Mouse (Mus musculus): ENCODE measurements at regions not wholly inside any gene's neighbourhood (a gene's known extent, or its start where the extent isn't known, plus 50 kb on each side); places are given as distances from the start of the nearest gene placed in this dataset.
"Not testable (repeated sequence)": the region's sequence is repeated elsewhere in the genome, so short reads cannot be mapped to it uniquely, and the experiment has no call there.

GRCm38 (mm10) chr7:82098136-82098535 lies 75.5 kb upstream of the Sh3gl3 start:
- no peaks in the 10 kb centered on the region for H3K4me1 ChIP-seq
- no peaks in the 10 kb centered on the region for H3K9me3 ChIP-seq (replicated peaks)
- no peak overlapping the region for H3K4me3 ChIP-seq (replicated peaks)
- H3K36me3 ChIP-seq, result no peaks in the 10 kb centered on the region
- H3K27me3 ChIP-seq, result no peaks in the 10 kb centered on the region
- H3K27ac ChIP-seq (replicated peaks), result no peak overlapping the region
- 66% methylated on average over 6 of the region's 6 CpGs for WGBS
- no peak overlapping the region for H3K4me2 ChIP-seq (replicated peaks)
- no peak for ATAC-seq (ENCODE audit: insufficient number of reproducible peaks, low FRiP score, low TSS enrichment, low read depth)
- H3K9ac ChIP-seq, result no peak overlapping the region

GRCm38 (mm10) chr7:82101314-82101713 lies 72.3 kb upstream of the Sh3gl3 start:
- Histone ChIP-seq H3K27me3 (no peaks in the 10 kb centered on the region), H3K4me1 (no peaks in the 10 kb centered on the region), H3K9me3 (replicated peaks) (no peaks in the 10 kb centered on the region), H3K4me2 (replicated peaks) (no peak overlapping the region), H3K4me3 (replicated peaks) (no peak overlapping the region), H3K9ac (no peak overlapping the region), H3K36me3 (no peaks in the 10 kb centered on the region), H3K27ac (replicated peaks) (no peak overlapping the region)
- no peak for ATAC-seq (ENCODE audit: insufficient number of reproducible peaks, low FRiP score, low TSS enrichment, low read depth)
- WGBS, result 88% methylated on average over 2 of the region's 2 CpGs

GRCm38 (mm10) chr7:82105631-82106030 lies 68.0 kb upstream of the Sh3gl3 start:
- Histone ChIP-seq H3K4me3 (replicated peaks) (no peak overlapping the region), H3K9me3 (replicated peaks) (no peaks in the 10 kb centered on the region), H3K4me2 (replicated peaks) (no peak overlapping the region), H3K9ac (no peak overlapping the region), H3K27me3 (no peaks in the 10 kb centered on the region), H3K27ac (replicated peaks) (no peak overlapping the region), H3K36me3 (no peaks in the 10 kb centered on the region), H3K4me1 (peaks cover 13% of the 10 kb centered on the region)
- WGBS, result 85% methylated on average over 5 of the region's 5 CpGs
- no peak for ATAC-seq (ENCODE audit: insufficient number of reproducible peaks, low FRiP score, low TSS enrichment, low read depth)

- not testable (repeated sequence) for ATAC-seq (ENCODE audit: insufficient number of reproducible peaks, low FRiP score, low TSS enrichment, low read depth); H3K27me3 ChIP-seq; H3K9me3 ChIP-seq (replicated peaks); H3K27ac ChIP-seq (replicated peaks); H3K4me3 ChIP-seq (replicated peaks); H3K36me3 ChIP-seq; H3K9ac ChIP-seq
- H3K4me2 ChIP-seq (replicated peaks), result 0 out of 2 replicates have a peak overlapping the region, but pooled peaks have one; percentile 2
- H3K4me1 ChIP-seq, result peaks cover 13% of the 10 kb centered on the region
These were observed 64.5 kb upstream of the Sh3gl3 start for GRCm38 (mm10) chr7:82109141-82109540.

- 16% methylated on average over 5 of the region's 5 CpGs for WGBS
- peaks cover 4% of the 10 kb centered on the region; the same call in 1 of the 2 replicates for H3K27me3 ChIP-seq
- H3K9ac ChIP-seq, result no peak overlapping the region
- peaks cover 13% of the 10 kb centered on the region for H3K4me1 ChIP-seq
- H3K36me3 ChIP-seq, result no peaks in the 10 kb centered on the region
- no peak overlapping the region for H3K27ac ChIP-seq (replicated peaks)
- H3K9me3 ChIP-seq (replicated peaks), result no peaks in the 10 kb centered on the region
- 0 out of 2 replicates have a peak overlapping the region, but pooled peaks have one; percentile 2 for H3K4me2 ChIP-seq (replicated peaks)
- H3K4me3 ChIP-seq (replicated peaks), result no peak overlapping the region
- ATAC-seq (ENCODE audit: insufficient number of reproducible peaks, low FRiP score, low TSS enrichment, low read depth), result peak; percentile 65
These were observed 64.1 kb upstream of the Sh3gl3 start for GRCm38 (mm10) chr7:82109550-82109949.

- H3K4me3 ChIP-seq (replicated peaks), result no peak overlapping the region
- ATAC-seq (ENCODE audit: insufficient number of reproducible peaks, low FRiP score, low TSS enrichment, low read depth), result no peak
- peaks cover 13% of the 10 kb centered on the region for H3K4me1 ChIP-seq
- H3K9me3 ChIP-seq (replicated peaks), result no peaks in the 10 kb centered on the region
- peaks cover 4% of the 10 kb centered on the region; the same call in 1 of the 2 replicates for H3K27me3 ChIP-seq
- no peaks in the 10 kb centered on the region for H3K36me3 ChIP-seq
- H3K9ac ChIP-seq, result no peak overlapping the region
- H3K27ac ChIP-seq (replicated peaks), result no peak overlapping the region; the same call in 1 of the 2 replicates
- 27% methylated on average over 8 of the region's 8 CpGs for WGBS
- H3K4me2 ChIP-seq (replicated peaks), result no peak overlapping the region
These were observed 63.7 kb upstream of the Sh3gl3 start for GRCm38 (mm10) chr7:82109977-82110376.

GRCm38 (mm10) chr7:82112046-82112445 lies 61.6 kb upstream of the Sh3gl3 start:
- Histone ChIP-seq H3K4me2 (replicated peaks) (no peak overlapping the region), H3K4me1 (peaks cover 13% of the 10 kb centered on the region), H3K9ac (no peak overlapping the region), H3K27ac (replicated peaks) (no peak overlapping the region), H3K4me3 (replicated peaks) (no peak overlapping the region), H3K9me3 (replicated peaks) (no peaks in the 10 kb centered on the region), H3K36me3 (no peaks in the 10 kb centered on the region), H3K27me3 (peaks cover 4% of the 10 kb centered on the region; the same call in 1 of the 2 replicates)
- ATAC-seq (ENCODE audit: insufficient number of reproducible peaks, low FRiP score, low TSS enrichment, low read depth), result no peak
- 45% methylated on average over 6 of the region's 6 CpGs for WGBS

GRCm38 (mm10) chr7:82115646-82116045 lies 58.0 kb upstream of the Sh3gl3 start:
- WGBS, result 79% methylated on average over 6 of the region's 6 CpGs
- H3K9me3 ChIP-seq (replicated peaks), result no peaks in the 10 kb centered on the region
- peaks cover 8% of the 10 kb centered on the region for H3K27me3 ChIP-seq
- no peaks in the 10 kb centered on the region for H3K4me1 ChIP-seq
- no peak overlapping the region for H3K4me3 ChIP-seq (replicated peaks)
- ATAC-seq (ENCODE audit: insufficient number of reproducible peaks, low FRiP score, low TSS enrichment, low read depth), result no peak
- no peaks in the 10 kb centered on the region for H3K36me3 ChIP-seq
- no peak overlapping the region for H3K4me2 ChIP-seq (replicated peaks)
- H3K9ac ChIP-seq, result no peak overlapping the region
- H3K27ac ChIP-seq (replicated peaks), result no peak overlapping the region

GRCm38 (mm10) chr7:82119266-82119665 lies 54.4 kb upstream of the Sh3gl3 start:
- Histone ChIP-seq H3K4me3 (replicated peaks) (no peak overlapping the region), H3K9me3 (replicated peaks) (no peaks in the 10 kb centered on the region), H3K4me2 (replicated peaks) (no peak overlapping the region), H3K4me1 (no peaks in the 10 kb centered on the region), H3K9ac (no peak overlapping the region), H3K36me3 (no peaks in the 10 kb centered on the region), H3K27ac (replicated peaks) (no peak overlapping the region), H3K27me3 (peaks cover 3% of the 10 kb centered on the region; the same call in 1 of the 2 replicates)
- WGBS, result 10% methylated on average over 2 of the region's 2 CpGs
- ATAC-seq (ENCODE audit: insufficient number of reproducible peaks, low FRiP score, low TSS enrichment, low read depth), result no peak

- 57% methylated on average over 9 of the region's 9 CpGs for WGBS
- Histone ChIP-seq H3K4me1 (no peaks in the 10 kb centered on the region), H3K4me3 (replicated peaks) (no peak overlapping the region), H3K36me3 (no peaks in the 10 kb centered on the region), H3K9me3 (replicated peaks) (no peaks in the 10 kb centered on the region), H3K9ac (no peak overlapping the region), H3K4me2 (replicated peaks) (no peak overlapping the region), H3K27me3 (peaks cover 3% of the 10 kb centered on the region; the same call in 1 of the 2 replicates), H3K27ac (replicated peaks) (no peak overlapping the region)
- ATAC-seq (ENCODE audit: insufficient number of reproducible peaks, low FRiP score, low TSS enrichment, low read depth), result no peak
These were observed 53.8 kb upstream of the Sh3gl3 start for GRCm38 (mm10) chr7:82119866-82120265.

GRCm38 (mm10) chr7:82121746-82122145 lies 51.9 kb upstream of the Sh3gl3 start:
- H3K27me3 ChIP-seq, result peaks cover 3% of the 10 kb centered on the region; the same call in 1 of the 2 replicates
- no peak overlapping the region for H3K4me2 ChIP-seq (replicated peaks)
- no peaks in the 10 kb centered on the region for H3K9me3 ChIP-seq (replicated peaks)
- ATAC-seq (ENCODE audit: insufficient number of reproducible peaks, low FRiP score, low TSS enrichment, low read depth), result no peak
- no peak overlapping the region for H3K27ac ChIP-seq (replicated peaks)
- H3K4me3 ChIP-seq (replicated peaks), result no peak overlapping the region
- H3K9ac ChIP-seq, result no peak overlapping the region
- H3K36me3 ChIP-seq, result no peaks in the 10 kb centered on the region
- H3K4me1 ChIP-seq, result no peaks in the 10 kb centered on the region
- 0% methylated on average over 1 of the region's 1 CpGs for WGBS

All from embryonic facial prominence, embryonic 15.5 days (tissue).